Mouse (Mus musculus): ENCODE results near the gene S100a5. TPM values are rescaled to one million over a fixed set of nuclear protein-coding genes. Genes with fewer than 3 reads are reported as not detected.

S100a5 gene
- polyA plus RNA-seq, 1 experiment from 2014 or later = not detected

- WGBS = 84% methylated on average over 6 of the region's 6 CpGs
- no peak overlapping the region for H3K9ac ChIP-seq (replicated peaks)
- no peak overlapping the region for H3K27ac ChIP-seq (replicated peaks)
- no peaks in the 10 kb centered on the region for H3K9me3 ChIP-seq
- no peak overlapping the region for H3K4me3 ChIP-seq
- ATAC-seq (replicated peaks) = no peak
- no peaks in the 10 kb centered on the region for H3K36me3 ChIP-seq
- H3K4me1 ChIP-seq = peaks cover 5% of the 10 kb centered on the region
- no peak overlapping the region for H3K4me2 ChIP-seq (replicated peaks)
- no peaks in the 10 kb centered on the region for H3K27me3 ChIP-seq
These were observed 5.8 kb downstream of the S100a5 start for GRCm38 (mm10) chr3:90614148-90614530.

- H3K4me3 ChIP-seq = no peak overlapping the region
- no peaks in the 10 kb centered on the region for H3K9me3 ChIP-seq
- no peaks in the 10 kb centered on the region for H3K27me3 ChIP-seq
- WGBS = 85% methylated on average over 11 of the region's 11 CpGs
- H3K36me3 ChIP-seq = no peaks in the 10 kb centered on the region
- H3K27ac ChIP-seq (replicated peaks) = no peak overlapping the region
- peaks cover 5% of the 10 kb centered on the region for H3K4me1 ChIP-seq
- H3K4me2 ChIP-seq (replicated peaks) = no peak overlapping the region
- no peak for ATAC-seq (replicated peaks)
- H3K9ac ChIP-seq (replicated peaks) = no peak overlapping the region
These were observed 6.4 kb downstream of the S100a5 start for GRCm38 (mm10) chr3:90614611-90615251.

- 8% methylated on average over 7 of the region's 7 CpGs for WGBS
- Histone ChIP-seq H3K4me2 (replicated peaks) (no peak overlapping the region), H3K9me3 (no peaks in the 10 kb centered on the region), H3K9ac (replicated peaks) (no peak overlapping the region), H3K4me3 (no peak overlapping the region), H3K4me1 (peaks cover 5% of the 10 kb centered on the region), H3K36me3 (no peaks in the 10 kb centered on the region), H3K27ac (replicated peaks) (no peak overlapping the region), H3K27me3 (no peaks in the 10 kb centered on the region)
- ATAC-seq (replicated peaks) = 0 out of 2 replicates have a peak, but pooled peaks have one; percentile 48
These were observed 7.1 kb downstream of the S100a5 start for GRCm38 (mm10) chr3:90615415-90615814.

- no peak overlapping the region for H3K4me2 ChIP-seq (replicated peaks)
- WGBS = 89% methylated on average over 1 of the region's 1 CpGs
These were observed 7.6 kb downstream of the S100a5 start for GRCm38 (mm10) chr3:90615911-90616310.

DNA sequence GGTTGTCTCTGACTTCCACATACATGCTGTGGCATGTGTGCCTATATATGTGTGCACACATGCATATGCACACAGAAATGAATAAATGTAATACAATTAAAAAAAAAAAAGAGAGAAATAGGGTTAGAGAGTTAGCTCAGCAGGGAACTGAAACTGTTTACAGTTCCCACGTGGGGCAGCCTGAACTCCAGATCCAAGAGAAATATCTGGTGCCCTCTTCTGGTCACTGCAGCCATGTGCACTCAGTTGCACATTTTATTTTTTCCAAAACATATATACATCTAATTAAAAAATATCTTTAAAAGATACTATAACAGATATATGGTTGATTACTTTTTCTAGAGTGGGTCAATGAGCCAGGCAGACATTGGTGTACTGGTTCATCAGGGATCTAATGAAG is 9.3 kb downstream of the S100a5 start:
- Histone ChIP-seq H3K9me3 (no peaks in the 10 kb centered on the region), H3K4me2 (replicated peaks) (no peak overlapping the region), H3K4me1 (peaks cover 5% of the 10 kb centered on the region), H3K9ac (replicated peaks) (no peak overlapping the region), H3K4me3 (no peak overlapping the region), H3K27me3 (no peaks in the 10 kb centered on the region), H3K36me3 (no peaks in the 10 kb centered on the region), H3K27ac (replicated peaks) (no peak overlapping the region)
- WGBS = 10% methylated on average over 1 of the region's 1 CpGs
- ATAC-seq (replicated peaks) = no peak

More at GRCm38 (mm10) chr3:90615911-90616310, 7.6 kb downstream of the S100a5 start:
- Histone ChIP-seq H3K27me3 (no peaks in the 10 kb centered on the region), H3K4me3 (no peak overlapping the region), H3K4me1 (peaks cover 5% of the 10 kb centered on the region), H3K9ac (replicated peaks) (no peak overlapping the region), H3K36me3 (no peaks in the 10 kb centered on the region), H3K27ac (replicated peaks) (no peak overlapping the region), H3K9me3 (no peaks in the 10 kb centered on the region)
- no peak for ATAC-seq (replicated peaks)

DNA sequence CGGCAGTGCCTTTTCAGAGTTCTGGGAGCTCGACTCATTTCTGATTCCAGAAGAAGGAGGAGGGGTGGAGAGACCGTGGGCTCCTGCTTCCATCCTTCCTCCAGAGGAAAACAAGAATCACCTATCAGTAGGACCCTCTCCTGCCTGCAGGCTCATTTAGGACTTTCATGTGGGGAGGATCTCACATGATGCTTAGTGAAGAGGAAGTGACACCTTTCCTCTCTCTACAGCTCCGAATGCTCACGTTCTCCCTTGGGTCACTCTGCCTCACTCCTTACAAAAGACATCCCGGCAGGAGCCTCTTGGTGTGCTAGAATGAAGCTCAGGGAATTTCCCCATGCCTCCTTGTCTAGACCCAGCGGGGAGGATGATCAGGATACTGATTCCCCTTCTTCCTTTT is 13.2 kb downstream of the S100a5 start:
- Histone ChIP-seq H3K9ac (replicated peaks) (no peak overlapping the region), H3K9me3 (no peaks in the 10 kb centered on the region), H3K4me3 (no peak overlapping the region), H3K27me3 (no peaks in the 10 kb centered on the region), H3K4me1 (peaks cover 17% of the 10 kb centered on the region), H3K27ac (replicated peaks) (no peak overlapping the region), H3K4me2 (replicated peaks) (no peak overlapping the region), H3K36me3 (no peaks in the 10 kb centered on the region)
- 50% methylated on average over 7 of the region's 7 CpGs for WGBS
- no peak for ATAC-seq (replicated peaks)

DNA sequence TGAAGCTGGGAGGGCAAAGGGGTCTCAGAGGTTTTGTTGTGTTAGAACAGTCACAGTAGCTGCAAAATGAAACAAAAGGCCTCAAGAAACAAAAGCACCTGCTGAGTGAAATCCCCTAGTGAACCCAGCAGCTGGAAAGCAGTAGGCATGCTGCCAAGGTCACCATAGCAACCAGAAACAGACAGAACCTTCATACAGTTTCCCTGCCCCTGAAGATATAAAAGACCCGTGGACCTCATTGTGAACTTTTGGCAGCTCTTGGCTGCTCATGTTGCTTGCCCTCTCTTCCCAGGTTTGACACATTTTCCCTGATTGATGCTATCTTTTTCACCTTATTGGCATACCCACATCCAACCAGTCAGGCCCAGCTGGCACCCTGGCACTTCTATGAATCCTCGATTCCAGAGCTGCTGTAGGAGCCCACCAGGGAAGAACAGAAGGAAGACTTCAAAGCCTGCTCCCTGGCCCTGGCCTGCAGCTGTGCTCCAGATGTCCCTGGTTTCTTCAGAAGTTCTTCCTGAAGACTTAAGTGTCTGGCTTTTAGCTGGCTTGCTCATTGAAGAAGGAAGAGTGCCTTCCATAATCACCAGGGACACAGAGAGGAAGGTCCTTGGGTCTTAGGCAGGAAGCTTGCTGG is 15.2 kb downstream of the S100a5 start:
- 5% methylated on average over 2 of the region's 2 CpGs for WGBS
- H3K9me3 ChIP-seq = no peaks in the 10 kb centered on the region
- peak overlapping the region; percentile 54; the same call in 1 of the 2 replicates for H3K27ac ChIP-seq (replicated peaks)
- H3K4me3 ChIP-seq = no peak overlapping the region
- no peak overlapping the region for H3K9ac ChIP-seq (replicated peaks)
- no peak overlapping the region for H3K4me2 ChIP-seq (replicated peaks)
- no peaks in the 10 kb centered on the region for H3K36me3 ChIP-seq
- ATAC-seq (replicated peaks) = peak; percentile 57
- no peaks in the 10 kb centered on the region for H3K27me3 ChIP-seq
- H3K4me1 ChIP-seq = peaks cover 17% of the 10 kb centered on the region

GRCm38 (mm10) chr3:90625496-90625895 is 17.2 kb downstream of the S100a5 start:
- Histone ChIP-seq H3K27ac (replicated peaks) (no peak overlapping the region), H3K4me1 (peaks cover 17% of the 10 kb centered on the region), H3K9ac (replicated peaks) (no peak overlapping the region), H3K4me3 (no peak overlapping the region), H3K36me3 (no peaks in the 10 kb centered on the region), H3K9me3 (no peaks in the 10 kb centered on the region), H3K4me2 (replicated peaks) (no peak overlapping the region), H3K27me3 (no peaks in the 10 kb centered on the region)
- no peak for ATAC-seq (replicated peaks)
- 81% methylated on average over 5 of the region's 5 CpGs for WGBS

DNA sequence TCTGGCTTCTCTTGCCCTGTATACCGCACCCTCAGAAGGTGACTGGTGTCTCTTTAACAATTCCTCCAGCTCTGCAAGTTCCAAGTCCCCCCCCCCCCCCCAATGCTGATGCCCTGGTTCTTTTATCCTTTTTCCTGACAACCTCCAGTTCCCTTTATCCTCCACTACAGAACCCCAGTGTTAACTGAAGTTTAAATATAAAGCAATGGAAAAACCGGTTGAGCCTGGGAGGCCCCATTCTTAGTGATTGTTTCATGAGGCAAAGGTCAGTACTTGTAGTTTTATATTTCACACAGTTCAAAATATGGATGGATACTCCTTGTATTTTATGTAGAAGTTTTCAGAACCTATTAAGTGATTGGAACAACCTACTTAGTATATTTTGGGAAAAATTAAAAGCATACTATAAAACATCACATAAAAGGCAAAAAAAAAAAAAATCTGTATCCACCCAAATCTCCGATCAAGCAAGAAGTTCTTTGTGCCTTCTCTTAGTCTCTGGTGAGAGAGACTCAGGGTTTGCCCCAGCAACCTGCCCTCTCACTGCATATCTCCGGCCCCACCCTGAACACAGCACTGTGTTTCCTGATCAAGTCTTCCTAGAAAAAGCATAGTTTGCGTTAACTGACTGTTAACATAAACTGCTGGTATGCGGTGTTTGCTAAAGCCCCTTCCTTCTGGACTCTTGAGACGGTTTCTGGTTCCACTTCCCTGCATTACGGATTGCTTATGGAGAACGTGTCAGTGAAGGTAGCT is 18.1 kb downstream of the S100a5 start:
- no peaks in the 10 kb centered on the region for H3K9me3 ChIP-seq
- no peak overlapping the region for H3K27ac ChIP-seq (replicated peaks)
- no peak overlapping the region for H3K4me3 ChIP-seq
- no peaks in the 10 kb centered on the region for H3K27me3 ChIP-seq
- no peak overlapping the region for H3K4me2 ChIP-seq (replicated peaks)
- 82% methylated on average over 9 of the region's 9 CpGs for WGBS
- no peak for ATAC-seq (replicated peaks)
- no peaks in the 10 kb centered on the region for H3K36me3 ChIP-seq
- peaks cover 17% of the 10 kb centered on the region for H3K4me1 ChIP-seq
- H3K9ac ChIP-seq (replicated peaks) = no peak overlapping the region

DNA sequence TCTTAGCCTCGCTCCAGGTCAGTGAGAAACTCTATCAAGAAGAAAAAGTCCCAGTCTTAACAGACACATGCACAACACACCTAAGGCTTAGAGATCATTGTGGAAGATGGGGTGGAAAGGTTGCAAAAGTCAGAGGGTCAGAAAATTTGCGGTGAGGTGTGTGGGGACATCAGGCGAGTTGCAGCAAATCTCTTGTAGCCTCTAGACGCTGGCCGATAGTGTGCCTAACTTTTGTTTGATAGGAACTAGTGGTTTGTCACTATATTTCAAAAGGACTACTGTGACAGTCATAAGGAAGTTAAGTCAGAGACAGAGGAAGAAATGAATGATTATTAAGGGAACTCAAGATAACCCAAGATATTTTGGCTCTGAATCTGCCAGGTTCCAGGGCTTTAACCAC is 19.0 kb downstream of the S100a5 start:
- peaks cover 17% of the 10 kb centered on the region for H3K4me1 ChIP-seq
- H3K9me3 ChIP-seq = no peaks in the 10 kb centered on the region
- H3K36me3 ChIP-seq = no peaks in the 10 kb centered on the region
- no peak overlapping the region for H3K9ac ChIP-seq (replicated peaks)
- H3K27me3 ChIP-seq = no peaks in the 10 kb centered on the region
- 95% methylated on average over 5 of the region's 5 CpGs for WGBS
- no peak overlapping the region for H3K27ac ChIP-seq (replicated peaks)
- ATAC-seq (replicated peaks) = no peak
- no peak overlapping the region for H3K4me3 ChIP-seq
- no peak overlapping the region for H3K4me2 ChIP-seq (replicated peaks)

GRCm38 (mm10) chr3:90627807-90628206 is 19.5 kb downstream of the S100a5 start:
- H3K27me3 ChIP-seq = no peaks in the 10 kb centered on the region
- no peak for ATAC-seq (replicated peaks)
- H3K9me3 ChIP-seq = no peaks in the 10 kb centered on the region
- H3K36me3 ChIP-seq = no peaks in the 10 kb centered on the region
- WGBS = 72% methylated on average over 4 of the region's 4 CpGs
- H3K4me1 ChIP-seq = peaks cover 17% of the 10 kb centered on the region
- H3K4me3 ChIP-seq = no peak overlapping the region
- H3K4me2 ChIP-seq (replicated peaks) = no peak overlapping the region
- H3K27ac ChIP-seq (replicated peaks) = no peak overlapping the region
- H3K9ac ChIP-seq (replicated peaks) = no peak overlapping the region

DNA sequence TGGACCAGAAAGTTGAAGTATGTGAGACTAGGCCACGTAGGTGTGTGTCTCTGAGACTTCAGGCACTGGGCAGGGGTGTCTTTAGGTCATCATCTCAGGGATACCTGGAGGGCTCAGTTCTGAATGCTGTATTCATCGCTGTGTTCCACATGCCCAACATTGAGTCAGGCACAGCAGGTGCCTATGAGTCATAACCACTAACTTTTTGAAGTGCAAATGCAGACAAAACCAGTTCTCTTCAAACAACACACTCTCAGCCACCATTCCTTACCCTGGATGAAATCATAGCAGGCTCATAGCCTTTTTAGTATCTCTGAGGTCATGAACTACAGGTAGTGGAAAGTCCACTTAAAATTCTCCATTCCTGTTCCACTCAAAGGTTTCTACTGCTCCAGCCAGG is 21.0 kb downstream of the S100a5 start:
- no peak for ATAC-seq (replicated peaks)
- no peaks in the 10 kb centered on the region for H3K36me3 ChIP-seq
- no peak overlapping the region for H3K4me2 ChIP-seq (replicated peaks)
- H3K4me1 ChIP-seq = peaks cover 3% of the 10 kb centered on the region; the same call in 1 of the 2 replicates
- no peak overlapping the region for H3K27ac ChIP-seq (replicated peaks)
- no peak overlapping the region for H3K9ac ChIP-seq (replicated peaks)
- WGBS = 73% methylated on average over 2 of the region's 2 CpGs
- H3K27me3 ChIP-seq = no peaks in the 10 kb centered on the region
- H3K4me3 ChIP-seq = no peak overlapping the region
- no peaks in the 10 kb centered on the region for H3K9me3 ChIP-seq

Measured in forebrain, embryonic 15.5 days (tissue).